Mouse (Mus musculus) G1E (cell line): Measurements from ENCODE around the gene Psd. TPM values are rescaled to one million over a fixed set of nuclear protein-coding genes. Genes with fewer than 3 reads are reported as not detected.

Experiments used
- ATAC-seq: 2 replicates; pipeline ENCODE4 v1.8.0; 2016; ENCODE audit warnings: mild to moderate bottlenecking; ENCODE audit not compliant: insufficient number of reproducible peaks, poor library complexity, low FRiP score, severe bottlenecking; ENCODE audit errors: extremely low read depth
- DNase-seq: peaks from one replicate; pipeline ENCODE4 v3.0.0; 2012; ENCODE audit warnings: low spot score
- H3K27me3 ChIP-seq: 2 replicates; pipeline ENCODE4 v1.6.1; 2012; ENCODE audit warnings: mild to moderate bottlenecking, low read length, inconsistent platforms; ENCODE audit not compliant: insufficient read depth
- H3K36me3 ChIP-seq: replicated peaks from 2 replicates; pipeline ENCODE3; 2012; ENCODE audit warnings: mild to moderate bottlenecking, inconsistent platforms
- H3K4me1 ChIP-seq: 2 replicates; pipeline ENCODE4 v1.6.1; 2012; ENCODE audit warnings: low read depth, low read length, inconsistent platforms, mixed read lengths; ENCODE audit not compliant: insufficient read depth
- H3K4me3 ChIP-seq: 2 replicates; pipeline ENCODE4 v1.5.1; 2012; ENCODE audit warnings: low read depth, mild to moderate bottlenecking, inconsistent platforms, low read length, moderate library complexity, mixed read lengths
- H3K9me3 ChIP-seq: replicated peaks from 2 replicates; pipeline ENCODE4 v1.6.1; 2012; ENCODE audit warnings: inconsistent platforms
- CTCF ChIP-seq: IDR thresholded peaks from 2 replicates; pipeline ENCODE4 v1.5.1; 2012; ENCODE audit warnings: low read depth, low read length, inconsistent platforms, mixed read lengths
- GATA1 ChIP-seq: IDR thresholded peaks from 2 replicates; pipeline ENCODE4 v1.6.1; 2012; ENCODE audit warnings: borderline replicate concordance, low read length, inconsistent platforms, mixed read lengths
- GATA2 ChIP-seq: IDR thresholded peaks from 2 replicates; pipeline ENCODE4 v1.6.1; 2012; ENCODE audit warnings: low read depth, low read length, inconsistent platforms, borderline replicate concordance
- POLR2AphosphoS5 ChIP-seq: IDR thresholded peaks from 2 replicates; pipeline ENCODE4 v1.6.1; 2012; ENCODE audit warnings: low read depth, low read length, inconsistent platforms; ENCODE audit not compliant: insufficient replicate concordance
- TAL1 ChIP-seq: conservative IDR thresholded peaks from 2 replicates; pipeline ENCODE4 v1.6.1; 2012; ENCODE audit warnings: low read depth, low read length, inconsistent platforms, mixed read lengths
- polyA plus RNA-seq: library from polyadenylated mRNA; stranded (reverse); fragments of >175 nt; gene quantifications from 2 replicates; pipeline ENCODE4 v1.2.3, GENCODE M21; 2012
- total RNA-seq, 2 experiments: library from RNA; stranded (forward) in 1 of 2; stranded (reverse) in 1 of 2; fragments of 200-1000 nt in 1 of 2; fragments of >200 nt in 1 of 2; fragmentation: Nextera tagmentation in 1 of 2; gene quantifications; 2 replicates each; pipeline ENCODE4 v1.2.3; 2014 to 2017

Psd gene
- total and polyA plus RNA-seq, 3 experiments = 0.41 to 1.1 TPM; not detected in 1

DNA sequence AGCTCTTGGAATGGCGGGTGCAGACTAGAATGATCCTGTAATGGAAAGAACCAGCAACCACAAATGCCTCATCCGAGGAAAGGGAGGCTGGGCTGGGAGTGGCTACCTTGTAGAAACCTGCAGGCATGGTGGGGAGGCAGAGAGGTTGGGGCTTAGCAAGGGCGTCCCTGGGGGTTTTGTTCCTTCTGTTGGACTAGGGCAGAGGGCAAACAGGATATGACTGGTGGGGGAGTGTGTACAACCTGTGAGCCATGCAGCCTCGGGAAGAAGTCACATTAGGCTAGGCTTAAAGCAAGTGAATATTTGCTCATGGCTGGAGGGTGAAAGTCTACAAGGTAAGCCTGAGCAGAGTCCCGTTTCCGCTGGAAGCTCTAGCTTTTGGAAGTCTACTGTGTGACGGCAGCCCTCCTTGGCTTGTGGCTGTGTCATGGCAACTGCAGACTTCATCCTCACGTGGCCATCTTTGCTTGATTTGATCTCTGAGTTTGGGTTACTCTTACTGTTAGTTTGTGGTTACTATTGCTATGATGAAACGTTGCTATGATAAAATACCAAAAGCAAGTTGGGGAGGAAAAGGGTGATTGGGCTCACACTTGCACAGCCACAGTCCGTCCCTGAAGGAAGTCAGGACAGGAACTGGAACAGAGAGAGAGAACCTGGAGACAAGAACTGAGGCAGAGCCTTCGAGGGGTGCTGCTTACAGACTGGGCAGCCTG lies 36.5 kb upstream of the Psd start:
- DNase-seq (no peak), ATAC-seq (no peak)
- Histone ChIP-seq H3K36me3 (no peaks in the 10 kb centered on the region), H3K4me3 (no peak overlapping the region), H3K4me1 (peaks cover 5% of the 10 kb centered on the region), H3K9me3 (no peaks in the 10 kb centered on the region), H3K27me3 (peaks cover 58% of the 10 kb centered on the region)
- TF ChIP-seq CTCF = no peak
- no peak for TF ChIP-seq GATA2
- TF ChIP-seq GATA1 = no peak
- TF ChIP-seq POLR2AphosphoS5 = no peak
- TF ChIP-seq TAL1 = no peak

DNA sequence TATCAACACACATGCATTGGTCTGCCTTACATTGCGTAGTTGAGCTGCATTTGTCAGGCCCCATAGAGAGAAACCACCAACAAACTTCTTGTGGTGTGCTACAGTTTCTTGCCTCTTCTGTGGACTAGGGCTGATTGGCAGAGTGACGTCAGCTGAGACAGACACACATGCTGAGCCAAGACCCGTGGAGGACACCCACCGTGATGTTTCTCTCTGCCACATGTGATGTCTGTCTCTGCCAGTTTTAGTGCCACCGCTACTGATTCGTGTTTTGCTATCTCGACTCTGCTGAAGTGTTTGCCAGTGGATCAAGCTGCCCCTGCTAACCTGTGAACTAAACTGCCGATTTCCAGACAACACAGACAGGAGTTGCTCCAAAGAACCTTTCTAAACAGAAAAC lies 35.1 kb upstream of the Psd start:
- Histone ChIP-seq H3K27me3 (peaks cover 59% of the 10 kb centered on the region), H3K4me3 (no peak overlapping the region), H3K36me3 (no peaks in the 10 kb centered on the region), H3K4me1 (peaks cover 6% of the 10 kb centered on the region), H3K9me3 (no peaks in the 10 kb centered on the region)
- TF ChIP-seq POLR2AphosphoS5 (no peak), GATA1 (no peak), CTCF (no peak), GATA2 (no peak), TAL1 (no peak)
- DNase-seq (no peak), ATAC-seq (no peak)

- Histone ChIP-seq H3K36me3 (no peaks in the 10 kb centered on the region), H3K4me1 (peaks cover 12% of the 10 kb centered on the region), H3K4me3 (no peak overlapping the region), H3K27me3 (peaks cover 54% of the 10 kb centered on the region), H3K9me3 (no peaks in the 10 kb centered on the region)
- TF ChIP-seq TAL1 (no peak), CTCF (no peak), GATA2 (no peak), POLR2AphosphoS5 (no peak), GATA1 (no peak)
- ATAC-seq (no peak), DNase-seq (no peak)
These were observed 31.4 kb upstream of the Psd start for GRCm38 (mm10) chr19:46358381-46358780.

DNA sequence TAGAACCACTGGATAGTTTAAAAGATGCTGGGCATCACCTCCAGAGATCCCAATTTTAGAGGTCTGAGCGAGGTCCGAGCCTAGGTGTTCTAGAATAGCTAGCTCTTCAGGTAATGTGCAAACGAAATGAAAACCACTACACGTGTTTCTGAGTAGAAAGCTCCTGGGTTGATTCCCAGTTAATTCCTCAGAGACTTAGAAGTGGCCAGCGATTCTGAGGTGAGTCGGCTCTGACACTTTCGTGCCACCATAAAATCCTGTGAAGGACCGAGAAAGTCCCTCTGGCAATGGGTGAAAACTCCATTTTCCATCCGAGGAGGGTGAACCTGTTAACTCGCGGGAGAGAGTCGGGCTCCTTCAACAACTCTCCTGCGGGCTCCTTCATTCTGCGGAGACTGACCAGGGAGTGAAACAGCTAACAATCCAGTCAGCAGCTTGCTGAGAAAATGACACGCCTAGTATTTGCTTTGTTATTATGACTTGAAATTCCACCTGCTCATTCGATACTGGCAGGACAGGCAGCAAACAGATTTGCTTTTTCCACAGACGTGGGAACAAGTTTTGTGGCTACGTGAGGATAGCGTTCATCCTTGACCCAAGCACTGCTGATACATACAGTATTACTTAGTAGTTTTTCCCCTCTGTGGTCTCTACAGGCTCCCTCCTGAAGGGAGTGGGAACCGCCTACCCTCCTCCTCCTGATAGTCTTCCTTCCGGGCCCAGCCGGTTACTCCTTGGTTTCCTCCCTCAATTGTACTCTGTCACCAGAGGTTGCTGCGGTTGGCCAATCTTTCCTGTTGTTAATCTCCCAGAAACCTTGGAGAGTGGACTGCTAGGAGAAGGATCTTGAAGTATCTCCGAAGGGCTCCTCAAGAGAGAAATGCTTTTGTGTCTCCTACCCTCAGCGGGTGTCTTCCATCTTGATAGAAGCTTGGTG lies 30.7 kb upstream of the Psd start:
- Histone ChIP-seq H3K4me1 (peaks cover 17% of the 10 kb centered on the region), H3K4me3 (no peak overlapping the region), H3K36me3 (no peaks in the 10 kb centered on the region), H3K9me3 (no peaks in the 10 kb centered on the region), H3K27me3 (peaks cover 57% of the 10 kb centered on the region)
- ATAC-seq (no peak), DNase-seq (no peak)
- TF ChIP-seq GATA1 (no peak), CTCF (no peak), POLR2AphosphoS5 (no peak), GATA2 (no peak), TAL1 (no peak)

GRCm38 (mm10) chr19:46356701-46357138 lies 29.8 kb upstream of the Psd start:
- DNase-seq (peak; percentile 17), ATAC-seq (no peak)
- Histone ChIP-seq H3K9me3 (no peaks in the 10 kb centered on the region), H3K27me3 (peaks cover 56% of the 10 kb centered on the region), H3K4me3 (peak overlapping the region; percentile 46; the same call in 1 of the 2 replicates), H3K36me3 (no peaks in the 10 kb centered on the region), H3K4me1 (peaks cover 17% of the 10 kb centered on the region)
- TF ChIP-seq GATA1 (no peak), POLR2AphosphoS5 (no peak), TAL1 (no peak), GATA2 (no peak)
